Mouse (Mus musculus) CH12.LX (cell line): Measurements from ENCODE around the gene Gm20458. TPM values are rescaled to one million over a fixed set of nuclear protein-coding genes. Genes with fewer than 3 reads are reported as not detected.

Source experiments
- DNase-seq: peaks from one replicate; pipeline ENCODE4 v3.0.0-alpha.2; 2013; ENCODE audit errors: extremely low read depth
- H3K27ac ChIP-seq: 2 replicates; pipeline ENCODE4 v1.5.1; 2012; ENCODE audit warnings: low read depth, mild to moderate bottlenecking, control low read depth, moderate library complexity; ENCODE audit not compliant: insufficient read depth
- H3K27me3 ChIP-seq: replicated peaks from 2 replicates; pipeline ENCODE3; 2012; ENCODE audit warnings: inconsistent platforms
- H3K36me3 ChIP-seq, 2 experiments: replicated peaks in 1 of 2; 2 replicates each; pipeline versions ENCODE3 to v1.6.1; 2012; ENCODE audit warnings: inconsistent platforms in 1 of 2, low read length in 1 of 2, mild to moderate bottlenecking in 1 of 2, mixed read lengths in 1 of 2, moderate library complexity in 1 of 2; ENCODE audit not compliant: control insufficient read depth in 1 of 2, insufficient read depth in 1 of 2
- H3K4me1 ChIP-seq, 2 experiments: 2 replicates each; pipeline ENCODE4 v1.6.1; 2012; ENCODE audit warnings: inconsistent platforms in 1 of 2, moderate library complexity in 1 of 2; ENCODE audit not compliant: insufficient read depth in 2 of 2, control insufficient read depth in 1 of 2
- H3K4me2 ChIP-seq: 2 replicates; pipeline ENCODE4 v1.6.1; 2012; ENCODE audit warnings: low read depth, mild to moderate bottlenecking, control low read depth; ENCODE audit not compliant: poor library complexity, insufficient read depth, severe bottlenecking
- H3K4me3 ChIP-seq, 3 experiments: fragments of 150-350 bp in 1 of 3; sonication (generic) in 1 of 3; replicated peaks in 1 of 3; 2 replicates each; pipeline versions ENCODE3 to v1.5.1; 2011 to 2012; ENCODE audit warnings: low read depth in 2 of 3, low read length in 2 of 3, mild to moderate bottlenecking in 2 of 3, moderate library complexity in 2 of 3, control low read depth in 1 of 3, improper control_type of control experiment in 1 of 3, inconsistent platforms in 1 of 3, mixed read lengths in 1 of 3; ENCODE audit not compliant: poor library complexity in 1 of 3
- H3K79me2 ChIP-seq: replicated peaks from 2 replicates; pipeline ENCODE4 v1.6.1; 2012; ENCODE audit warnings: mild to moderate bottlenecking, moderate library complexity; ENCODE audit not compliant: control insufficient read depth, poor library complexity, insufficient read depth, severe bottlenecking; ENCODE audit errors: extremely low read depth
- H3K9ac ChIP-seq: 2 replicates; pipeline ENCODE4 v1.6.1; 2012; ENCODE audit warnings: low read depth, mild to moderate bottlenecking, control low read depth, moderate library complexity; ENCODE audit not compliant: insufficient read depth
- H3K9me3 ChIP-seq: replicated peaks from 2 replicates; pipeline ENCODE3; 2012; ENCODE audit warnings: low read length, inconsistent platforms, mixed read lengths
- BHLHE40 ChIP-seq: IDR thresholded peaks from 2 replicates; pipeline ENCODE4 v1.6.1; 2011; ENCODE audit warnings: mild to moderate bottlenecking, low read depth, low read length, improper control_type of control experiment
- CHD1 ChIP-seq: IDR thresholded peaks from 2 replicates; pipeline ENCODE4 v1.6.1; 2012; ENCODE audit warnings: low read depth, low read length, improper control_type of control experiment, inconsistent platforms
- CHD2 ChIP-seq: IDR thresholded peaks from 2 replicates; pipeline ENCODE4 v1.6.1; 2011; ENCODE audit warnings: low read length, improper control_type of control experiment
- CTCF ChIP-seq, 2 experiments: IDR thresholded peaks in 1 of 2; conservative IDR thresholded peaks in 1 of 2; 2 replicates each; pipeline ENCODE4 v1.5.1; 2011 to 2012; ENCODE audit warnings: low read depth in 2 of 2, low read length in 2 of 2, improper control_type of control experiment in 1 of 2, inconsistent platforms in 1 of 2, mild to moderate bottlenecking in 1 of 2, moderate library complexity in 1 of 2
- E2F4 ChIP-seq: IDR thresholded peaks from 2 replicates; pipeline ENCODE4 v1.6.1; 2011; ENCODE audit warnings: low read depth, low read length, improper control_type of control experiment; ENCODE audit not compliant: insufficient replicate concordance
- ELF1 ChIP-seq: IDR thresholded peaks from 2 replicates; pipeline ENCODE4 v1.6.1; 2014; ENCODE audit warnings: low read depth, mild to moderate bottlenecking, inconsistent platforms, low read length, improper control_type of control experiment
- EP300 ChIP-seq: IDR thresholded peaks from 2 replicates; pipeline ENCODE4 v1.6.1; 2011; ENCODE audit warnings: low read length, improper control_type of control experiment
- JUN ChIP-seq: IDR thresholded peaks from 2 replicates; pipeline ENCODE4 v1.6.1; 2011; ENCODE audit warnings: low read depth, mild to moderate bottlenecking, low read length, improper control_type of control experiment, moderate library complexity; ENCODE audit not compliant: insufficient read depth
- JUND ChIP-seq: conservative IDR thresholded peaks from 2 replicates; pipeline ENCODE4 v1.6.1; 2011; ENCODE audit warnings: low read depth, low read length, improper control_type of control experiment
- KAT2A ChIP-seq: IDR thresholded peaks from 2 replicates; pipeline ENCODE4 v1.6.1; 2012; ENCODE audit warnings: low read length, improper control_type of control experiment, inconsistent platforms; ENCODE audit not compliant: insufficient replicate concordance
- MAX ChIP-seq: IDR thresholded peaks from 2 replicates; pipeline ENCODE4 v1.6.1; 2011; ENCODE audit warnings: low read length, improper control_type of control experiment
- MAZ ChIP-seq: IDR thresholded peaks from 2 replicates; pipeline ENCODE4 v1.6.1; 2012; ENCODE audit warnings: low read depth, mild to moderate bottlenecking, inconsistent platforms, low read length, improper control_type of control experiment, moderate library complexity
- MEF2A ChIP-seq: IDR thresholded peaks from 2 replicates; pipeline ENCODE4 v1.6.1; 2014; ENCODE audit warnings: low read depth, mild to moderate bottlenecking, inconsistent platforms, low read length, improper control_type of control experiment, borderline replicate concordance
- MXI1 ChIP-seq: IDR thresholded peaks from 2 replicates; pipeline ENCODE4 v1.6.1; 2011; ENCODE audit warnings: mild to moderate bottlenecking, low read depth, low read length, improper control_type of control experiment
- MYC ChIP-seq: IDR thresholded peaks from 2 replicates; pipeline ENCODE4 v1.6.1; 2011; ENCODE audit warnings: low read depth, mild to moderate bottlenecking, improper control_type of control experiment, low read length
- NELFE ChIP-seq: IDR thresholded peaks from 2 replicates; pipeline ENCODE4 v1.6.1; 2011; ENCODE audit warnings: low read depth, low read length, improper control_type of control experiment
- NRF1 ChIP-seq: IDR thresholded peaks from 2 replicates; pipeline ENCODE4 v1.6.1; 2014; ENCODE audit warnings: low read depth, mild to moderate bottlenecking, inconsistent platforms, low read length, improper control_type of control experiment, moderate library complexity
- PAX5 ChIP-seq: IDR thresholded peaks from 2 replicates; pipeline ENCODE4 v1.6.1; 2012; ENCODE audit warnings: low read length, inconsistent platforms, mixed read lengths
- POLR2A ChIP-seq: IDR thresholded peaks from 2 replicates; pipeline ENCODE4 v1.6.1; 2011; ENCODE audit warnings: low read depth, mild to moderate bottlenecking, improper control_type of control experiment, low read length
- POLR2AphosphoS2 ChIP-seq: IDR thresholded peaks from 2 replicates; pipeline ENCODE4 v1.6.1; 2011; ENCODE audit warnings: low read depth, low read length, improper control_type of control experiment
- RAD21 ChIP-seq: IDR thresholded peaks from 2 replicates; pipeline ENCODE4 v1.6.1; 2011; ENCODE audit warnings: low read depth, mild to moderate bottlenecking, low read length, improper control_type of control experiment, moderate library complexity
- RCOR1 ChIP-seq: conservative IDR thresholded peaks from 2 replicates; pipeline ENCODE4 v1.6.1; 2012; ENCODE audit warnings: low read depth, mild to moderate bottlenecking, inconsistent platforms, low read length, improper control_type of control experiment
- SMC3 ChIP-seq: IDR thresholded peaks from 2 replicates; pipeline ENCODE4 v1.6.1; 2011; ENCODE audit warnings: low read depth, low read length, improper control_type of control experiment
- TBP ChIP-seq: conservative IDR thresholded peaks from 2 replicates; pipeline ENCODE4 v1.6.1; 2011; ENCODE audit warnings: low read depth, low read length, improper control_type of control experiment
- UBTF ChIP-seq: IDR thresholded peaks from 2 replicates; pipeline ENCODE4 v1.6.1; 2012; ENCODE audit warnings: low read depth, mild to moderate bottlenecking, inconsistent platforms, low read length, improper control_type of control experiment, moderate library complexity
- USF1 ChIP-seq: IDR thresholded peaks from 2 replicates; pipeline ENCODE4 v1.6.1; 2014; ENCODE audit warnings: low read depth, mild to moderate bottlenecking, inconsistent platforms, low read length, improper control_type of control experiment
- USF2 ChIP-seq: conservative IDR thresholded peaks from 2 replicates; pipeline ENCODE4 v1.6.1; 2011; ENCODE audit warnings: low read depth, low read length, improper control_type of control experiment
- ZC3H11A ChIP-seq: IDR thresholded peaks from 2 replicates; pipeline ENCODE4 v1.6.1; 2012; ENCODE audit warnings: low read depth, mild to moderate bottlenecking, inconsistent platforms, low read length, improper control_type of control experiment
- ZMIZ1 ChIP-seq: IDR thresholded peaks from 2 replicates; pipeline ENCODE4 v1.6.1; 2012; ENCODE audit warnings: low read depth, mild to moderate bottlenecking, inconsistent platforms, low read length, improper control_type of control experiment
- ZNF384 ChIP-seq: IDR thresholded peaks from 2 replicates; pipeline ENCODE4 v1.6.1; 2012; ENCODE audit warnings: low read depth, low read length, improper control_type of control experiment, inconsistent platforms
- dilution Hi-C: fragments of 300-500 bp; cut with MboI; formaldehyde crosslinking; loops from 2 replicates; pipeline ENCODE4 v1.14.3; 2020; ENCODE audit warnings: low sequenced_read_pairs; ENCODE audit not compliant: extremely low pct_unique_long_range_greater_than_20kb, extremely low pct_ligation_motif_present
- in situ Hi-C: fragments of 300-500 bp; cut with MboI; formaldehyde crosslinking; loops from 3 replicates; pipeline ENCODE4 v1.14.3; 2019; ENCODE audit warnings: low sequenced_read_pairs, low pct_ligation_motif_present, low pct_unique_long_range_greater_than_20kb, mixed read lengths
- polyA plus RNA-seq: library from polyadenylated mRNA; unstranded; fragments of >175 nt; gene quantifications from 2 replicates; pipeline ENCODE4 v1.2.1, GENCODE M21; 2012; ENCODE audit warnings: low read depth; ENCODE audit not compliant: insufficient read length
- total RNA-seq, 2 experiments: library from RNA; depleted of rRNA; stranded (reverse); fragments of 300-350 nt in 1 of 2; fragments of >200 nt in 1 of 2; gene quantifications; 2 replicates each; pipeline ENCODE4 v1.2.3; 2012 to 2014

Gm20458 gene
- total and polyA plus RNA-seq, 3 experiments, result 0.31 to 1.1 (median 0.74) TPM

DNA sequence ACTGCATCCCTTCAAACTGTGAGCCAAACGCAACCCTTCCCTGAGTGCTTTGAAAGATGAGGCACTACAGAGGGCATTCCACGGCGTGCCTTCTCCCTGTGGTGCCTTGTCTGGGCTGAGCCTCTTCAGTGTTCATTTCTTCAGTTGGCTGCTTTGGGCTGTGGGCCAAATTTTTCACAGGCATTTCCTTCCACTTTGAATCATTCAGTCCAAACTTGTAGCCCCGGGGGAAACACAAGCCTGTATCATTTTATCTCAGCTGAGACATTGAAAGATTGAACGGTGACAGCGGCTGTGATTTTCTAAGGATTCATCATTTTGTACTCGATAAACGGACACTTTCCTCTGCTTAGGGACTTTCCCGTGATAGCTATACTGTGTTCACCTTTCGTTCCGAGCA is 55.8 kb downstream of the Gm20458 start:
- no peak for TF ChIP-seq USF2
- TF ChIP-seq JUN, result no peak
- no peak for TF ChIP-seq JUND
- TF ChIP-seq EP300, result no peak
- no peak for TF ChIP-seq POLR2AphosphoS2
- no peak for TF ChIP-seq POLR2A
- no peak for TF ChIP-seq CHD1
- TF ChIP-seq MYC, result no peak
- TF ChIP-seq PAX5, result no peak
- no peak for TF ChIP-seq MEF2A
- no peak for TF ChIP-seq BHLHE40
- TF ChIP-seq RCOR1, result no peak
- no peak for TF ChIP-seq KAT2A
- TF ChIP-seq CHD2, result no peak
- TF ChIP-seq RAD21, result no peak
- no peak for TF ChIP-seq ZC3H11A
- no peak for TF ChIP-seq NRF1
- peaks cover 0 to 3% of the 10 kb centered on the region in 2 experiments for H3K36me3 ChIP-seq
- in situ Hi-C loops, result loop anchor here (5.0 kb wide), 1 partner anchor 109 kb away; the partner anchor contains the start of gene Matn4
- peaks cover 7% of the 10 kb centered on the region for H3K9me3 ChIP-seq
- H3K4me1 ChIP-seq, result peaks cover 2 to 17% of the 10 kb centered on the region in 2 experiments
- H3K27ac ChIP-seq, result no peak overlapping the region
- H3K4me2 ChIP-seq, result no peak overlapping the region
- H3K9ac ChIP-seq, result no peak overlapping the region
- DNase-seq, result no peak
- H3K27me3 ChIP-seq, result peaks cover 9% of the 10 kb centered on the region
- no peak overlapping the region for H3K4me3 ChIP-seq
- dilution Hi-C loops, result no loop called here
- H3K79me2 ChIP-seq, result no peaks in the 10 kb centered on the region

DNA sequence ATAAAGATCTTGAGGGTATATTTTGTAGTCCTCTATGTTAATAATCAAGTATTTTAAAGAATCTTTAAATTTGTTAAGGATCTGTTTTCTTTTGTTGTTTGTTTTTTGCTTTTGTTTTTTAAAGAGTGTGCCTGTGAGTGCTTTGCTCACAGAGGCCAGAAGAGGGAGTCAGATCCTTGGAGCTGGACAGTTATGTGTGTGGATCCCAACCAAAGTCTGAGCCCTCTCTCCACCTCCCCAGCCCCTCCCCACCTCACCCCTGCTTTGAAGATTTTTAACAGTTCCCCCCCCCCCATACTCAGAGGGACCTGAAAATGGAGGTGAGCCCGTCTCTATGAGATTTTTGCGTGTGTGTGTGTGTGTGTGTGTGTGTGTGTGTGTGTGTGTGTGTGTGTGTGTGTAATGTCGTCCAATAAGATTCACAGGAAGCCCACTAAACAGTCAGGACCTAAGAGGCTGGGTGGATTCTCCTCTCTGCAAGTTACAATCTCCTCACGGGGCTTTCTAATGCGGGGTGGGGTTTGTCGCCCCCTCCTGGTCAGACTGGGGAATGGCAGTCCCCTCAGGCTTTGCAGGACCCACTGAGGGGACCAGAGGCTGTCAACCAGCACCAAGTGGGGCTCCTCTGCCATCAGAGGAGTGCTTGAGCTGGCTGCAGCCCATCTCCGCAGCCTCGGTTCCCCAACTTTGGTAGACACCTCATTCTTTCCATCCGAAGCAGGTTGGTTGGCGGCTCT is 56.9 kb downstream of the Gm20458 start:
- no peak overlapping the region for H3K9ac ChIP-seq
- no peak overlapping the region for H3K4me3 ChIP-seq
- no peak overlapping the region for H3K4me2 ChIP-seq
- H3K27me3 ChIP-seq, result peaks cover 9% of the 10 kb centered on the region
- dilution Hi-C loops, result no loop called here
- TF ChIP-seq NRF1 (no peak), MXI1 (no peak), MEF2A (no peak), RAD21 (peak; percentile 77), E2F4 (no peak), MAX (no peak), CHD1 (no peak), POLR2A (no peak), PAX5 (no peak), JUND (no peak), RCOR1 (no peak), UBTF (no peak), CHD2 (no peak), TBP (no peak), CTCF (conservative IDR thresholded peaks at IDR 0.05 in 1 of 2, IDR thresholded peaks at IDR 0.05 in 1 of 2; ENCODE audit: low read depth in 2 of 2, low read length in 2 of 2) (peak; percentile 78 to 87), BHLHE40 (no peak), SMC3 (peak; percentile 83), USF1 (no peak), ZNF384 (peak; percentile 40; the same call in 1 of the 2 replicates), ZMIZ1 (no peak), NELFE (no peak), ZC3H11A (peak; percentile 49), MAZ (no peak), ELF1 (no peak)
- in situ Hi-C loops, result loop anchor here (5.0 kb wide), 1 partner anchor 110 kb away; the partner anchor contains the start of gene Matn4
- DNase-seq, result peak; percentile 57
- H3K9me3 ChIP-seq, result peaks cover 7% of the 10 kb centered on the region
- H3K27ac ChIP-seq, result no peak overlapping the region
- peaks cover 2 to 23% of the 10 kb centered on the region in 2 experiments for H3K4me1 ChIP-seq
- H3K79me2 ChIP-seq, result no peaks in the 10 kb centered on the region
- H3K36me3 ChIP-seq, result no peaks in the 10 kb centered on the region
